8 mouse cellular contexts compared by ENCODE assay signal in genomic region chr4:43558631-43559356, GRCm38 (mm10). TPM values are rescaled to one million over a fixed set of nuclear protein-coding genes. Genes with fewer than 3 reads are reported as not detected.
DNase-seq lines count a peak whose midpoint lies in the region; ATAC-seq and TF ChIP-seq lines count a peak whose summit lies in the region.

No protein-coding gene starts in this region.

- WGBS in kidney, adult 2 months = 8% methylated on average over 13 of the region's 13 CpGs
- 9% methylated on average over 13 of the region's 13 CpGs for WGBS in lung, embryonic 16.5 days
- 49% methylated on average over 13 of the region's 13 CpGs for WGBS in small intestine, adult 2 months

- peak; percentile 16 for ATAC-seq in common myeloid progenitor, adult 5-6 weeks (replicated peaks; ENCODE audit: low read depth, poor library complexity, severe bottlenecking)
- ATAC-seq in lung, embryonic 16.5 days (ENCODE audit: low read depth) = peak; percentile 70

- TF ChIP-seq CTCF in kidney, adult 2 months (conservative IDR thresholded peaks at IDR 0.05; ENCODE audit: insufficient read depth, insufficient read length, low read depth, low read length) = no peak
- no peak for TF ChIP-seq CTCF in small intestine, adult 2 months (IDR thresholded peaks at IDR 0.05; ENCODE audit: extremely low read depth, insufficient read length, insufficient replicate concordance, low read depth, low read length)

- no peaks in the 10 kb centered on the region for H3K27me3 ChIP-seq in kidney, adult 2 months (replicated peaks; ENCODE audit: control insufficient read depth, insufficient read depth, low read length)
- H3K27me3 ChIP-seq in lung, embryonic 16.5 days (ENCODE audit: control insufficient read depth, insufficient read depth, low read depth, low read length) = no peaks in the 10 kb centered on the region
- H3K27me3 ChIP-seq in small intestine, adult 2 months (ENCODE audit: control insufficient read depth, insufficient read depth, low read length) = no peaks in the 10 kb centered on the region

- H3K9ac ChIP-seq in lung, embryonic 16.5 days (ENCODE audit: low read length) = peak overlapping the region; percentile 96

- H3K36me3 ChIP-seq in kidney, adult 2 months (ENCODE audit: control insufficient read depth, insufficient read depth, low read length) = peaks cover 1% of the 10 kb centered on the region; the same call in 1 of the 2 replicates
- peaks cover 25% of the 10 kb centered on the region for H3K36me3 ChIP-seq in lung, embryonic 16.5 days (ENCODE audit: control insufficient read depth, insufficient read depth, low read length)
- peaks cover 30% of the 10 kb centered on the region for H3K36me3 ChIP-seq in small intestine, adult 2 months (ENCODE audit: control insufficient read depth, insufficient read depth, low read length)

- H3K4me3 ChIP-seq in kidney, adult 2 months (ENCODE audit: insufficient read depth, low read depth, low read length) = peak overlapping the region; percentile 43
- peak overlapping the region; percentile 39 for H3K4me3 ChIP-seq in lung, embryonic 16.5 days (ENCODE audit: low read length)
- peak overlapping the region; percentile 43 for H3K4me3 ChIP-seq in small intestine, adult 2 months (ENCODE audit: low read depth, low read length)

- peak overlapping the region; percentile 81 for H3K4me2 ChIP-seq in lung, embryonic 16.5 days (ENCODE audit: low read depth, low read length)

- H3K9me3 ChIP-seq in lung, embryonic 16.5 days (ENCODE audit: control insufficient read depth, low read length) = no peaks in the 10 kb centered on the region

- TF ChIP-seq POLR2A in kidney, adult 2 months (IDR thresholded peaks at IDR 0.05; ENCODE audit: low read depth, low read length) = no peak
- peak; percentile 32 for TF ChIP-seq POLR2A in small intestine, adult 2 months (IDR thresholded peaks at IDR 0.05; ENCODE audit: low read depth, low read length)

- DNase-seq in ovary, postnatal 36 days (ENCODE audit: low spot score) = peak; percentile 69
- DNase-seq in ovary, postnatal 14 days (ENCODE audit: low spot score) = no peak
- peak; percentile 66 to 69 for DNase-seq in heart, adult 9 months (ENCODE audit: low spot score in 2 of 2)
- DNase-seq in kidney, adult 2 months = peak; percentile 85
- no peak for DNase-seq in frontal cortex, postnatal 14 days (ENCODE audit: low spot score in 2 of 2)

- H3K27ac ChIP-seq in kidney, adult 2 months (ENCODE audit: insufficient read depth, low read depth, low read length) = peak overlapping the region; percentile 92
- H3K27ac ChIP-seq in lung, embryonic 16.5 days (ENCODE audit: low read length) = peak overlapping the region; percentile 98
- peak overlapping the region; percentile 74 for H3K27ac ChIP-seq in small intestine, adult 2 months (ENCODE audit: insufficient read depth, low read depth, low read length)

- peaks cover 36% of the 10 kb centered on the region for H3K4me1 ChIP-seq in kidney, adult 2 months (ENCODE audit: control insufficient read depth, insufficient read depth, low read length)
- H3K4me1 ChIP-seq in lung, embryonic 16.5 days (replicated peaks; ENCODE audit: control insufficient read depth, insufficient read depth, low read length) = peaks cover 50% of the 10 kb centered on the region
- H3K4me1 ChIP-seq in small intestine, adult 2 months (ENCODE audit: control insufficient read depth, insufficient read depth, insufficient read length, low read length) = peaks cover 15% of the 10 kb centered on the region; the same call in 1 of the 2 replicates

RNA-seq across cellular contexts. Expression of gene Creb3, which starts 3.3 kb away (rescaled TPM):
- 20.5 and 22.7 TPM in 2 replicates for total RNA-seq in common myeloid progenitor, adult 5-6 weeks (2017)
- polyA plus RNA-seq in kidney, adult 2 months (2012; rRNA removed) = 58.2 and 74.5 TPM in 2 replicates
- polyA plus RNA-seq in lung, embryonic 16.5 days (2015; fragmentation: Nextera tagmentation; extraction: Ambion mirVana) = 69.5 and 70.9 TPM in 2 replicates
- 66.9 and 133 TPM in 2 replicates for polyA plus RNA-seq in small intestine, adult 2 months (2012; rRNA removed)

RNA-seq across cellular contexts. Expression of gene Tln1, which starts 3.7 kb away (rescaled TPM):
- total RNA-seq in common myeloid progenitor, adult 5-6 weeks (2017) = 262 and 295 TPM in 2 replicates
- polyA plus RNA-seq in kidney, adult 2 months (2012; rRNA removed) = 92.1 and 106 TPM in 2 replicates
- polyA plus RNA-seq in lung, embryonic 16.5 days (2015; fragmentation: Nextera tagmentation; extraction: Ambion mirVana) = 68.7 and 84.9 TPM in 2 replicates
- 47.2 and 78.0 TPM in 2 replicates for polyA plus RNA-seq in small intestine, adult 2 months (2012; rRNA removed)

RNA-seq across cellular contexts. Expression of gene Rgp1, which starts 19.7 kb away (rescaled TPM):
- 14.4 and 35.2 TPM in 2 replicates for total RNA-seq in common myeloid progenitor, adult 5-6 weeks (2017)
- 41.2 and 46.9 TPM in 2 replicates for polyA plus RNA-seq in kidney, adult 2 months (2012; rRNA removed)
- polyA plus RNA-seq in lung, embryonic 16.5 days (2015; fragmentation: Nextera tagmentation; extraction: Ambion mirVana) = 23.1 and 25.0 TPM in 2 replicates
- polyA plus RNA-seq in small intestine, adult 2 months (2012; rRNA removed) = 20.2 and 31.9 TPM in 2 replicates

RNA-seq across cellular contexts. Expression of gene Gba2, which starts 19.9 kb away (rescaled TPM):
- total RNA-seq in common myeloid progenitor, adult 5-6 weeks (2017) = 10.2 and 11.8 TPM in 2 replicates
- 12.2 and 13.9 TPM in 2 replicates for polyA plus RNA-seq in kidney, adult 2 months (2012; rRNA removed)
- 21.0 and 21.3 TPM in 2 replicates for polyA plus RNA-seq in lung, embryonic 16.5 days (2015; fragmentation: Nextera tagmentation; extraction: Ambion mirVana)
- polyA plus RNA-seq in small intestine, adult 2 months (2012; rRNA removed) = 5.3 and 7.6 TPM in 2 replicates

RNA-seq across cellular contexts. Expression of gene Msmp, which starts 25.5 kb away (rescaled TPM):
- total RNA-seq in common myeloid progenitor, adult 5-6 weeks (2017) = not detected in 2 replicates
- 2.9 and 4.7 TPM in 2 replicates for polyA plus RNA-seq in kidney, adult 2 months (2012; rRNA removed)
- 0.38 and 1.1 TPM in 2 replicates for polyA plus RNA-seq in lung, embryonic 16.5 days (2015; fragmentation: Nextera tagmentation; extraction: Ambion mirVana)
- not detected in 2 replicates for polyA plus RNA-seq in small intestine, adult 2 months (2012; rRNA removed)

Comparison
In these comparisons a context has a peak if more than half of its experiments do, and no peak if none do; other contexts are left out.
1. DNase-seq: peak in ovary, postnatal 36 days (single experiment), heart, adult 9 months (2 of 2) and kidney, adult 2 months (single experiment); none in ovary, postnatal 14 days (single experiment) and frontal cortex, postnatal 14 days (0 of 2).
2. Peak in every context shown above with its lines, with median percentiles within 50 percentile points of each other: H3K27ac ChIP-seq and H3K4me3 ChIP-seq.